Mouse (Mus musculus) hindbrain, embryonic 13.5 days (tissue): ENCODE measurements around the gene Pcx. TPM values are rescaled to one million over a fixed set of nuclear protein-coding genes. Genes with fewer than 3 reads are reported as not detected.

Experiments used
- ATAC-seq: fragments of 200-750 bp; cut with Nextera tagmentation; 2 replicates; pipeline ENCODE4 v1.8.0; 2017; ENCODE audit warnings: moderate TSS enrichment; ENCODE audit not compliant: low FRiP score
- H3K27ac ChIP-seq: fragments of 300-500 bp; sonication (generic); 2 replicates; pipeline ENCODE4 v1.5.1; 2015; ENCODE audit warnings: inconsistent platforms, mild to moderate bottlenecking, moderate library complexity
- H3K27me3 ChIP-seq: fragments of 300-500 bp; sonication (generic); 2 replicates; pipeline ENCODE4 v1.6.1; 2015; ENCODE audit warnings: mild to moderate bottlenecking, inconsistent platforms
- H3K36me3 ChIP-seq: fragments of 300-500 bp; sonication (generic); 2 replicates; pipeline ENCODE4 v1.6.1; 2015; ENCODE audit warnings: mild to moderate bottlenecking, inconsistent platforms
- H3K4me1 ChIP-seq: fragments of 300-500 bp; sonication (generic); replicated peaks from 2 replicates; pipeline ENCODE4 v1.6.1; 2015; ENCODE audit warnings: inconsistent platforms
- H3K4me2 ChIP-seq: fragments of 300-500 bp; sonication (generic); 2 replicates; pipeline ENCODE4 v1.6.1; 2015; ENCODE audit warnings: inconsistent platforms, mild to moderate bottlenecking, moderate library complexity
- H3K4me3 ChIP-seq: fragments of 300-500 bp; sonication (generic); 2 replicates; pipeline ENCODE4 v1.5.1; 2015; ENCODE audit warnings: mild to moderate bottlenecking, inconsistent platforms
- H3K9ac ChIP-seq: fragments of 300-500 bp; sonication (generic); 2 replicates; pipeline ENCODE4 v1.6.1; 2015; ENCODE audit warnings: mild to moderate bottlenecking, inconsistent platforms
- H3K9me3 ChIP-seq: fragments of 300-500 bp; sonication (generic); 2 replicates; pipeline ENCODE4 v1.6.1; 2016; ENCODE audit warnings: inconsistent platforms
- WGBS: fragments of 180-500 bp; shearing (Covaris S2); methylation state at CpG from one replicate; pipeline ENCODE4 v1.1.7; 2015; 5-methylcytosine and 5-hydroxymethylcytosine counted together
- microRNA-seq: library from miRNA; unstranded; fragments of <30 nt; microRNA quantifications from one replicate; pipeline ENCODE4, GENCODE M21; 2016
- polyA plus RNA-seq: library from polyadenylated mRNA; unstranded; fragments of >200 nt; fragmentation: Nextera tagmentation; extraction: Ambion mirVana; gene quantifications from 2 replicates; pipeline ENCODE4 v1.2.1, GENCODE M21; 2015

Pcx gene
- polyA plus RNA-seq, 1 experiment from 2014 or later = 24.3 TPM

- no peak overlapping the region for H3K4me3 ChIP-seq
- no peak for ATAC-seq
- H3K36me3 ChIP-seq = no peaks in the 10 kb centered on the region
- no peak overlapping the region for H3K27ac ChIP-seq
- H3K4me2 ChIP-seq = no peak overlapping the region
- H3K9me3 ChIP-seq = no peaks in the 10 kb centered on the region
- no peaks in the 10 kb centered on the region for H3K4me1 ChIP-seq
- no peaks in the 10 kb centered on the region for H3K27me3 ChIP-seq
- no peak overlapping the region for H3K9ac ChIP-seq
Observed at GRCm38 (mm10) chr19:4666815-4667214, 156.5 kb downstream of the Pcx start.

- H3K4me2 ChIP-seq = no peak overlapping the region
- H3K27ac ChIP-seq = no peak overlapping the region
- H3K27me3 ChIP-seq = no peaks in the 10 kb centered on the region
- no peaks in the 10 kb centered on the region for H3K4me1 ChIP-seq
- 93% methylated on average over 4 of the region's 4 CpGs for WGBS
- ATAC-seq = no peak
- no peaks in the 10 kb centered on the region for H3K36me3 ChIP-seq
- no peak overlapping the region for H3K9ac ChIP-seq
- H3K9me3 ChIP-seq = no peaks in the 10 kb centered on the region
- no peak overlapping the region for H3K4me3 ChIP-seq
Observed at GRCm38 (mm10) chr19:4670776-4671175, 160.5 kb downstream of the Pcx start.

Small RNAs within 50 kb of the gene (microRNA-seq; reads per million reads assigned to microRNA genes)
- not detected for gene Mir6986

Other genes with a start within 250 kb of the Pcx start
- gene Ssh3, start 241.3 kb upstream of the Pcx start, polyA plus RNA-seq = 10.4 and 10.6 TPM in 2 replicates
- gene Ankrd13d, start 227.3 kb upstream of the Pcx start, polyA plus RNA-seq = 29.9 and 33.1 TPM in 2 replicates
- gene Grk2, start 204.2 kb upstream of the Pcx start, polyA plus RNA-seq = 19.6 and 20.0 TPM in 2 replicates
- gene Kdm2a, start 112.2 kb upstream of the Pcx start, polyA plus RNA-seq = 34.6 and 36.3 TPM in 2 replicates
- 7.0 and 7.8 TPM in 2 replicates for gene Rhod, start 71.0 kb upstream of the Pcx start, polyA plus RNA-seq
- gene Syt12, start 33.0 kb upstream of the Pcx start, polyA plus RNA-seq = 2.9 and 3.6 TPM in 2 replicates
- gene 2010003K11Rik, start 11.9 kb upstream of the Pcx start, polyA plus RNA-seq = not detected in 2 replicates
- 9.0 and 10.4 TPM in 2 replicates for gene Lrfn4, start 105.2 kb downstream of the Pcx start, polyA plus RNA-seq
- gene Rce1, start 115.2 kb downstream of the Pcx start, polyA plus RNA-seq = 52.0 and 54.2 TPM in 2 replicates
- 3.8 and 4.3 TPM in 2 replicates for gene Gm960, start 188.2 kb downstream of the Pcx start, polyA plus RNA-seq
- 30.0 and 33.3 TPM in 2 replicates for gene Sptbn2, start 200.7 kb downstream of the Pcx start, polyA plus RNA-seq
- 188 and 189 TPM in 2 replicates for gene Rbm4b, start 246.0 kb downstream of the Pcx start, polyA plus RNA-seq